Mouse (Mus musculus) macrophage (primary cell): ENCODE measurements around the gene Rassf4. TPM values are rescaled to one million over a fixed set of nuclear protein-coding genes. Genes with fewer than 3 reads are reported as not detected.
A peak's percentile ranks its signal among the peaks of the same experiment; 100 is the strongest.

ENCODE experiments used
- H3K27ac ChIP-seq: fragments of 350-480 bp; formaldehyde crosslinking; 2 replicates; pipeline ENCODE4 v1.9.0; 2021
- H3K36me3 ChIP-seq: fragments of 350-480 bp; formaldehyde crosslinking; 2 replicates; pipeline ENCODE4 v1.9.0; 2021; ENCODE audit errors: inconsistent target
- H3K4me3 ChIP-seq: fragments of 350-480 bp; formaldehyde crosslinking; 2 replicates; pipeline ENCODE4 v1.9.0; 2021; ENCODE audit errors: inconsistent target
- H3K79me2 ChIP-seq: fragments of 350-480 bp; formaldehyde crosslinking; 2 replicates; pipeline ENCODE4 v1.9.0; 2021; ENCODE audit errors: inconsistent target
- WGBS: methylation state at CpG from one replicate; pipeline ENCODE4 v1.1.7; 2026; ENCODE audit warnings: inconsistent platforms; ENCODE audit not compliant: missing documents; 5-methylcytosine and 5-hydroxymethylcytosine counted together
- polyA plus RNA-seq: library from polyadenylated mRNA; stranded (reverse); fragments of 250-400 nt; gene quantifications from 3 replicates; pipeline ENCODE4 v1.2.4, GENCODE M21; 2018; ENCODE audit warnings: inconsistent platforms

Rassf4 gene
- polyA plus RNA-seq, 1 experiment from 2014 or later = 138 TPM

- Histone ChIP-seq H3K36me3 (no peaks in the 10 kb centered on the region), H3K79me2 (no peaks in the 10 kb centered on the region), H3K27ac (no peak overlapping the region), H3K4me3 (no peak overlapping the region)
- 98% methylated on average over 4 of the region's 4 CpGs for WGBS
Measured at GRCm38 (mm10) chr6:116693639-116694038, 19.9 kb upstream of the Rassf4 start.

- 0% methylated on average over 6 of the region's 6 CpGs for WGBS
- Histone ChIP-seq H3K36me3 (no peaks in the 10 kb centered on the region), H3K79me2 (no peaks in the 10 kb centered on the region), H3K4me3 (no peak overlapping the region), H3K27ac (peak overlapping the region; percentile 97)
Measured at GRCm38 (mm10) chr6:116682317-116682716, 8.6 kb upstream of the Rassf4 start.

- 36% methylated on average over 4 of the region's 5 CpGs for WGBS
- Histone ChIP-seq H3K4me3 (no peak overlapping the region), H3K36me3 (no peaks in the 10 kb centered on the region), H3K79me2 (no peaks in the 10 kb centered on the region), H3K27ac (peak overlapping the region; percentile 97)
Measured at GRCm38 (mm10) chr6:116679563-116680288, 6.0 kb upstream of the Rassf4 start.

GRCm38 (mm10) chr6:116677321-116677720, 3.6 kb upstream of the Rassf4 start:
- H3K27ac ChIP-seq = no peak overlapping the region
- WGBS = 86% methylated on average over 6 of the region's 6 CpGs
- no peak overlapping the region for H3K4me3 ChIP-seq
- H3K79me2 ChIP-seq = peaks cover 13% of the 10 kb centered on the region
- no peaks in the 10 kb centered on the region for H3K36me3 ChIP-seq

GRCm38 (mm10) chr6:116676355-116676913, 2.7 kb upstream of the Rassf4 start:
- Histone ChIP-seq H3K27ac (no peak overlapping the region), H3K36me3 (no peaks in the 10 kb centered on the region), H3K4me3 (no peak overlapping the region), H3K79me2 (peaks cover 22% of the 10 kb centered on the region)
- WGBS = 63% methylated on average over 10 of the region's 10 CpGs

GRCm38 (mm10) chr6:116674283-116674886, 633 bp upstream of the Rassf4 start:
- Histone ChIP-seq H3K27ac (peak overlapping the region; percentile 90), H3K36me3 (no peaks in the 10 kb centered on the region), H3K79me2 (peaks cover 42% of the 10 kb centered on the region), H3K4me3 (peak overlapping the region; percentile 74)
- 9% methylated on average over 16 of the region's 16 CpGs for WGBS

GRCm38 (mm10) chr6:116672349-116672748, 1.4 kb downstream of the Rassf4 start:
- Histone ChIP-seq H3K4me3 (peak overlapping the region; percentile 74), H3K36me3 (no peaks in the 10 kb centered on the region), H3K27ac (peak overlapping the region; percentile 90), H3K79me2 (peaks cover 63% of the 10 kb centered on the region)
- 38% methylated on average over 5 of the region's 5 CpGs for WGBS

GRCm38 (mm10) chr6:116671768-116672167, 2.0 kb downstream of the Rassf4 start:
- H3K27ac ChIP-seq = peak overlapping the region; percentile 90
- H3K4me3 ChIP-seq = peak overlapping the region; percentile 74

GRCm38 (mm10) chr6:116671031-116671430, 2.7 kb downstream of the Rassf4 start:
- peak overlapping the region; percentile 90 for H3K27ac ChIP-seq
- peaks cover 76% of the 10 kb centered on the region for H3K79me2 ChIP-seq
- H3K4me3 ChIP-seq = peak overlapping the region; percentile 74
- H3K36me3 ChIP-seq = no peaks in the 10 kb centered on the region
- 75% methylated on average over 5 of the region's 5 CpGs for WGBS

More at GRCm38 (mm10) chr6:116671768-116672167, 2.0 kb downstream of the Rassf4 start:
- H3K79me2 ChIP-seq = peaks cover 69% of the 10 kb centered on the region
- 94% methylated on average over 3 of the region's 4 CpGs for WGBS
- no peaks in the 10 kb centered on the region for H3K36me3 ChIP-seq

GRCm38 (mm10) chr6:116670144-116670543, 3.6 kb downstream of the Rassf4 start:
- peak overlapping the region; percentile 90 for H3K27ac ChIP-seq
- H3K4me3 ChIP-seq = peak overlapping the region; percentile 74; the same call in 1 of the 2 replicates
- WGBS = 32% methylated on average over 6 of the region's 6 CpGs
- H3K79me2 ChIP-seq = peaks cover 85% of the 10 kb centered on the region
- no peaks in the 10 kb centered on the region for H3K36me3 ChIP-seq

GRCm38 (mm10) chr6:116668682-116669470, 4.9 kb downstream of the Rassf4 start:
- 19% methylated on average over 11 of the region's 11 CpGs for WGBS
- H3K36me3 ChIP-seq = no peaks in the 10 kb centered on the region
- H3K4me3 ChIP-seq = no peak overlapping the region
- peak overlapping the region; percentile 90 for H3K27ac ChIP-seq
- H3K79me2 ChIP-seq = peaks cover 97% of the 10 kb centered on the region

GRCm38 (mm10) chr6:116667382-116667781, 6.4 kb downstream of the Rassf4 start:
- WGBS = 73% methylated on average over 3 of the region's 3 CpGs
- peak overlapping the region; percentile 83; the same call in 1 of the 2 replicates for H3K27ac ChIP-seq
- peaks cover 2% of the 10 kb centered on the region; the same call in 1 of the 2 replicates for H3K36me3 ChIP-seq
- no peak overlapping the region for H3K4me3 ChIP-seq
- peaks cover 100% of the 10 kb centered on the region for H3K79me2 ChIP-seq

GRCm38 (mm10) chr6:116666892-116667291, 6.9 kb downstream of the Rassf4 start:
- no peak overlapping the region for H3K4me3 ChIP-seq
- peaks cover 100% of the 10 kb centered on the region for H3K79me2 ChIP-seq
- peak overlapping the region; percentile 83 for H3K27ac ChIP-seq
- peaks cover 7% of the 10 kb centered on the region; the same call in 1 of the 2 replicates for H3K36me3 ChIP-seq
- 92% methylated on average over 3 of the region's 3 CpGs for WGBS

- WGBS = 44% methylated on average over 12 of the region's 12 CpGs
- H3K27ac ChIP-seq = peak overlapping the region; percentile 83
- H3K79me2 ChIP-seq = peaks cover 100% of the 10 kb centered on the region
- peaks cover 14% of the 10 kb centered on the region; the same call in 1 of the 2 replicates for H3K36me3 ChIP-seq
- H3K4me3 ChIP-seq = no peak overlapping the region
Measured at GRCm38 (mm10) chr6:116666085-116666750, 7.5 kb downstream of the Rassf4 start.
